Mouse (Mus musculus): ENCODE results near the gene Prss53. TPM values are rescaled to one million over a fixed set of nuclear protein-coding genes. Genes with fewer than 3 reads are reported as not detected.
"Not testable (repeated sequence)": the region's sequence is repeated elsewhere in the genome, so short reads cannot be mapped to it uniquely, and the experiment has no call there.

Gene Prss53
- total and polyA plus RNA-seq, 2 experiments from 2014 or later = 0.69 to 0.81 TPM

- WGBS = 1% methylated on average over 15 of the region's 15 CpGs
- no peak for DNase-seq
- Histone ChIP-seq H3K4me3 (ENCODE audit: low read depth, low read length) (peak overlapping the region; percentile 82), H3K9me3 (ENCODE audit: low read length) (no peaks in the 10 kb centered on the region), H3K27me3 (ENCODE audit: insufficient read depth, low read length) (no peaks in the 10 kb centered on the region), H3K4me1 (ENCODE audit: insufficient read depth) (peaks cover 3% of the 10 kb centered on the region; the same call in 1 of the 2 replicates), H3K27ac (ENCODE audit: low read depth, low read length) (peak overlapping the region; percentile 95), H3K36me3 (ENCODE audit: insufficient read depth) (peaks cover under 1% of the 10 kb centered on the region; the same call in 1 of the 2 replicates), H3K4me2 (ENCODE audit: low read depth) (peak overlapping the region; percentile 97), H3K9ac (peak overlapping the region; percentile 67)
- TF ChIP-seq CTCF (IDR thresholded peaks at IDR 0.05; ENCODE audit: low read depth) = no peak
- peak; percentile 12 for ATAC-seq
Measured at GRCm38 (mm10) chr7:127840886-127841285, 49.9 kb downstream of the Prss53 start.

GRCm38 (mm10) chr7:127840031-127840430 is 50.7 kb downstream of the Prss53 start:
- DNase-seq; H3K4me1 ChIP-seq (ENCODE audit: insufficient read depth); H3K9me3 ChIP-seq (ENCODE audit: low read length); H3K36me3 ChIP-seq (ENCODE audit: insufficient read depth); ATAC-seq; H3K4me3 ChIP-seq (ENCODE audit: low read depth, low read length); H3K27me3 ChIP-seq (ENCODE audit: insufficient read depth, low read length); H3K9ac ChIP-seq; H3K4me2 ChIP-seq (ENCODE audit: low read depth); H3K27ac ChIP-seq (ENCODE audit: low read depth, low read length): not testable (repeated sequence)
- WGBS = 77% methylated on average over 2 of the region's 2 CpGs

- H3K4me3 ChIP-seq (ENCODE audit: low read depth, low read length); H3K4me2 ChIP-seq (ENCODE audit: low read depth); ATAC-seq; H3K4me1 ChIP-seq (ENCODE audit: insufficient read depth); H3K36me3 ChIP-seq (ENCODE audit: insufficient read depth); DNase-seq; H3K27me3 ChIP-seq (ENCODE audit: insufficient read depth, low read length); H3K9me3 ChIP-seq (ENCODE audit: low read length); H3K9ac ChIP-seq; H3K27ac ChIP-seq (ENCODE audit: low read depth, low read length): not testable (repeated sequence)
- WGBS = 81% methylated on average over 4 of the region's 4 CpGs
Measured at GRCm38 (mm10) chr7:127837878-127838277, 52.9 kb downstream of the Prss53 start.

- no peak for TF ChIP-seq CTCF (IDR thresholded peaks at IDR 0.05; ENCODE audit: low read depth)
- ATAC-seq = no peak
- Histone ChIP-seq H3K36me3 (ENCODE audit: insufficient read depth) (no peaks in the 10 kb centered on the region), H3K27me3 (ENCODE audit: insufficient read depth, low read length) (no peaks in the 10 kb centered on the region), H3K4me2 (ENCODE audit: low read depth) (no peak overlapping the region), H3K9me3 (ENCODE audit: low read length) (no peaks in the 10 kb centered on the region), H3K27ac (ENCODE audit: low read depth, low read length) (no peak overlapping the region), H3K4me1 (ENCODE audit: insufficient read depth) (no peaks in the 10 kb centered on the region; the same call in 1 of the 2 replicates), H3K9ac (no peak overlapping the region), H3K4me3 (ENCODE audit: low read depth, low read length) (no peak overlapping the region)
- DNase-seq = no peak
- WGBS = 88% methylated on average over 5 of the region's 5 CpGs
Measured at GRCm38 (mm10) chr7:127837473-127837872, 53.3 kb downstream of the Prss53 start.

Other genes with a start within 250 kb of the Prss53 start
- 93.1 and 102 TPM in 2 replicates for gene Bcl7c, start 182.0 kb downstream of the Prss53 start, total RNA-seq (2014; rRNA removed)
- gene Bcl7c, start 182.0 kb downstream of the Prss53 start, polyA plus RNA-seq (2015; fragmentation: Nextera tagmentation; extraction: Ambion mirVana) = 43.9 and 47.5 TPM in 2 replicates
- 6.5 and 6.6 TPM in 2 replicates for gene Ctf1, start 178.2 kb downstream of the Prss53 start, total RNA-seq (2014; rRNA removed)
- gene Ctf1, start 178.2 kb downstream of the Prss53 start, polyA plus RNA-seq (2015; fragmentation: Nextera tagmentation; extraction: Ambion mirVana) = 3.8 and 4.3 TPM in 2 replicates
- not detected in 2 replicates for gene Ctf2, start 158.8 kb downstream of the Prss53 start, total RNA-seq (2014; rRNA removed)
- gene Ctf2, start 158.8 kb downstream of the Prss53 start, polyA plus RNA-seq (2015; fragmentation: Nextera tagmentation; extraction: Ambion mirVana) = not detected in 2 replicates
- gene Fbxl19, start 146.4 kb downstream of the Prss53 start, total RNA-seq (2014; rRNA removed) = 162 and 178 TPM in 2 replicates
- gene Fbxl19, start 146.4 kb downstream of the Prss53 start, polyA plus RNA-seq (2015; fragmentation: Nextera tagmentation; extraction: Ambion mirVana) = 6.9 and 7.9 TPM in 2 replicates
- 19.0 and 19.4 TPM in 2 replicates for gene Orai3, start 121.2 kb downstream of the Prss53 start, total RNA-seq (2014; rRNA removed)
- 9.6 and 13.4 TPM in 2 replicates for gene Orai3, start 121.2 kb downstream of the Prss53 start, polyA plus RNA-seq (2015; fragmentation: Nextera tagmentation; extraction: Ambion mirVana)
- gene Setd1a, start 114.3 kb downstream of the Prss53 start, total RNA-seq (2014; rRNA removed) = 18.2 and 20.7 TPM in 2 replicates
- 13.2 and 13.7 TPM in 2 replicates for gene Setd1a, start 114.3 kb downstream of the Prss53 start, polyA plus RNA-seq (2015; fragmentation: Nextera tagmentation; extraction: Ambion mirVana)
- gene Gm49388, start 105.4 kb downstream of the Prss53 start, total RNA-seq (2014; rRNA removed) = 0.05 TPM in 1 of 2 replicates, not detected in the other
- not detected in 2 replicates for gene Gm49388, start 105.4 kb downstream of the Prss53 start, polyA plus RNA-seq (2015; fragmentation: Nextera tagmentation; extraction: Ambion mirVana)
- 7.1 and 8.4 TPM in 2 replicates for gene Hsd3b7, start 90.4 kb downstream of the Prss53 start, total RNA-seq (2014; rRNA removed)
- 8.4 and 8.7 TPM in 2 replicates for gene Hsd3b7, start 90.4 kb downstream of the Prss53 start, polyA plus RNA-seq (2015; fragmentation: Nextera tagmentation; extraction: Ambion mirVana)
- gene Stx4a, start 66.7 kb downstream of the Prss53 start, total RNA-seq (2014; rRNA removed) = 7.5 and 9.2 TPM in 2 replicates
- 18.8 and 20.4 TPM in 2 replicates for gene Stx4a, start 66.7 kb downstream of the Prss53 start, polyA plus RNA-seq (2015; fragmentation: Nextera tagmentation; extraction: Ambion mirVana)
- 37.9 and 51.3 TPM in 2 replicates for gene Stx1b, start 66.4 kb downstream of the Prss53 start, total RNA-seq (2014; rRNA removed)
- gene Stx1b, start 66.4 kb downstream of the Prss53 start, polyA plus RNA-seq (2015; fragmentation: Nextera tagmentation; extraction: Ambion mirVana) = 38.5 and 58.4 TPM in 2 replicates
- gene Zfp646, start 14.7 kb downstream of the Prss53 start, total RNA-seq (2014; rRNA removed) = 31.2 and 37.7 TPM in 2 replicates
- gene Zfp646, start 14.7 kb downstream of the Prss53 start, polyA plus RNA-seq (2015; fragmentation: Nextera tagmentation; extraction: Ambion mirVana) = 3.8 and 4.2 TPM in 2 replicates
- 16.0 and 25.1 TPM in 2 replicates for gene Zfp668, start 14.1 kb downstream of the Prss53 start, total RNA-seq (2014; rRNA removed)
- gene Zfp668, start 14.1 kb downstream of the Prss53 start, polyA plus RNA-seq (2015; fragmentation: Nextera tagmentation; extraction: Ambion mirVana) = 23.7 and 34.2 TPM in 2 replicates
- not detected in 2 replicates for gene Gm21974, start 4.5 kb upstream of the Prss53 start, total RNA-seq (2014; rRNA removed)
- not detected in 2 replicates for gene Gm21974, start 4.5 kb upstream of the Prss53 start, polyA plus RNA-seq (2015; fragmentation: Nextera tagmentation; extraction: Ambion mirVana)
- 17.2 and 28.0 TPM in 2 replicates for gene Vkorc1, start 4.6 kb upstream of the Prss53 start, total RNA-seq (2014; rRNA removed)
- 69.4 and 73.0 TPM in 2 replicates for gene Vkorc1, start 4.6 kb upstream of the Prss53 start, polyA plus RNA-seq (2015; fragmentation: Nextera tagmentation; extraction: Ambion mirVana)
- gene Bckdk, start 13.1 kb upstream of the Prss53 start, total RNA-seq (2014; rRNA removed) = 43.0 and 56.2 TPM in 2 replicates
- gene Bckdk, start 13.1 kb upstream of the Prss53 start, polyA plus RNA-seq (2015; fragmentation: Nextera tagmentation; extraction: Ambion mirVana) = 66.8 and 69.3 TPM in 2 replicates
- gene Kat8, start 21.5 kb upstream of the Prss53 start, total RNA-seq (2014; rRNA removed) = 30.6 and 41.1 TPM in 2 replicates
- gene Kat8, start 21.5 kb upstream of the Prss53 start, polyA plus RNA-seq (2015; fragmentation: Nextera tagmentation; extraction: Ambion mirVana) = 34.8 and 37.0 TPM in 2 replicates
- gene Prss8, start 39.1 kb upstream of the Prss53 start, total RNA-seq (2014; rRNA removed) = 0.38 and 1.1 TPM in 2 replicates
- 0.92 and 1.5 TPM in 2 replicates for gene Prss8, start 39.1 kb upstream of the Prss53 start, polyA plus RNA-seq (2015; fragmentation: Nextera tagmentation; extraction: Ambion mirVana)
- gene Prss36, start 55.8 kb upstream of the Prss53 start, total RNA-seq (2014; rRNA removed) = 6.4 and 18.4 TPM in 2 replicates
- 15.6 and 18.3 TPM in 2 replicates for gene Prss36, start 55.8 kb upstream of the Prss53 start, polyA plus RNA-seq (2015; fragmentation: Nextera tagmentation; extraction: Ambion mirVana)
- 30.2 and 51.0 TPM in 2 replicates for gene Fus, start 76.5 kb upstream of the Prss53 start, total RNA-seq (2014; rRNA removed)
- gene Fus, start 76.5 kb upstream of the Prss53 start, polyA plus RNA-seq (2015; fragmentation: Nextera tagmentation; extraction: Ambion mirVana) = 221 and 323 TPM in 2 replicates
- gene Pycard, start 102.9 kb upstream of the Prss53 start, total RNA-seq (2014; rRNA removed) = 8.1 and 12.1 TPM in 2 replicates
- gene Pycard, start 102.9 kb upstream of the Prss53 start, polyA plus RNA-seq (2015; fragmentation: Nextera tagmentation; extraction: Ambion mirVana) = 7.4 and 8.5 TPM in 2 replicates
- 0.15 and 0.43 TPM in 2 replicates for gene Trim72, start 113.0 kb upstream of the Prss53 start, total RNA-seq (2014; rRNA removed)
- gene Trim72, start 113.0 kb upstream of the Prss53 start, polyA plus RNA-seq (2015; fragmentation: Nextera tagmentation; extraction: Ambion mirVana) = not detected in 2 replicates
- gene Itgam, start 171.7 kb upstream of the Prss53 start, total RNA-seq (2014; rRNA removed) = 1.4 and 1.7 TPM in 2 replicates
- 0.39 and 0.92 TPM in 2 replicates for gene Itgam, start 171.7 kb upstream of the Prss53 start, polyA plus RNA-seq (2015; fragmentation: Nextera tagmentation; extraction: Ambion mirVana)
- not detected in 2 replicates for gene Gm49368, start 171.7 kb upstream of the Prss53 start, total RNA-seq (2014; rRNA removed)
- not detected in 2 replicates for gene Gm49368, start 171.7 kb upstream of the Prss53 start, polyA plus RNA-seq (2015; fragmentation: Nextera tagmentation; extraction: Ambion mirVana)
- 0.23 and 0.24 TPM in 2 replicates for gene Itgax, start 238.6 kb upstream of the Prss53 start, total RNA-seq (2014; rRNA removed)
- 0.09 and 0.16 TPM in 2 replicates for gene Itgax, start 238.6 kb upstream of the Prss53 start, polyA plus RNA-seq (2015; fragmentation: Nextera tagmentation; extraction: Ambion mirVana)

Measured in forebrain, postnatal 0 days (tissue).